Mouse (Mus musculus) megakaryocyte, adult 5-6 weeks (primary cell): Measurements from ENCODE around the gene St6gal1. TPM values are rescaled to one million over a fixed set of nuclear protein-coding genes. Genes with fewer than 3 reads are reported as not detected.
"Not testable (repeated sequence)": the region's sequence is repeated elsewhere in the genome, so short reads cannot be mapped to it uniquely, and the experiment has no call there.

Experiments
- ATAC-seq: 2 replicates; pipeline ENCODE4 v1.8.0; 2016; ENCODE audit warnings: mild to moderate bottlenecking, inconsistent platforms; ENCODE audit not compliant: poor library complexity, severe bottlenecking
- total RNA-seq, 2 experiments: library from RNA; stranded (forward) in 1 of 2; stranded (reverse) in 1 of 2; fragments of 153-499, 151-499 nt in 1 of 2; fragments of 221-1000, 200-1000 nt in 1 of 2; gene quantifications; 2 replicates each; pipeline versions ENCODE4 v1.2.3 to v1.2.4; 2015 to 2017

Gene St6gal1
- 2.4 and 2.8 TPM in 2 replicates for total RNA-seq (2015)
- total RNA-seq (2017), result 2.3 and 3.3 TPM in 2 replicates

DNA sequence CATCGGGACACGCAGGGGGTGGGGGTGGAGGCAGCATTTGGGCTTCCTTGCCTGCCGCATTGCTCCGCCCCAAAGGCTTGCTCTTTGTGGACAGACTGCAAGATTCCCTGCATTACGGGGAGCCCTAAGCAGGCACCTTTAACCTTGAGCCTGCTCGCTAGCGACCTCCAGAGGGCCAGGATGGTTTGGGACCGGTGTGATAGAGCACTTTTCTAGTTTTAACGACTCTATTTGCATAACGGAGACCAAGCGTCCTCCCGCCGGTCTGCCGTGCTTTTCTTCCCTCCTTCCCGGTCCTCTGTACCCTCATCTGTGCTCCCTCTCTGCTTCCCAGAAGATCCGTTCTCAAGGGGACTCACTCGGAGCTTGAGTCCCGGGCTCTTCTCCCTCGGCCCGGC, at the start of gene St6gal1:
Gene St6gal1, plus strand, starts transcription at position 70 of the 398 bp plus-strand sequence.
- ATAC-seq, result peak; percentile 75

DNA sequence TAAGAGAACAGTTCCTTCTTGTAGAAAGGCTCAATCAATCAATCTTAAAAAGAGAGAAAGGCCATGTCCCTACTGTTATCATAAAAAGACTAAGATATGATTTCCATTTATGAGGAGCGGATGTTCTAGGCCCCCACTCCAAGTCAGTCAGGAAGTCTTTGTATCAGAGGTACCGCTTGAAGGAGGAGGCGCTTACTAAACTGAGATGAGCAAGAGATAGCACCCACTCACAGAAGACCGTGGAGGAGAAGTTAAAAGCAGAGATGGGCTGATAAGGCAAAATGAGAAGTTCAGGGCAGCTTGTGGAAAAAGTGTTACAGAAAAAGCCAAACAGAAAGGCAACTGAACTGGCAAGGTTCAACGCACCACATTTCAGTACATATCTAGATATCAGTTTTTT, 49.7 kb upstream of the St6gal1 start:
- ATAC-seq, result peak; percentile 89

DNA sequence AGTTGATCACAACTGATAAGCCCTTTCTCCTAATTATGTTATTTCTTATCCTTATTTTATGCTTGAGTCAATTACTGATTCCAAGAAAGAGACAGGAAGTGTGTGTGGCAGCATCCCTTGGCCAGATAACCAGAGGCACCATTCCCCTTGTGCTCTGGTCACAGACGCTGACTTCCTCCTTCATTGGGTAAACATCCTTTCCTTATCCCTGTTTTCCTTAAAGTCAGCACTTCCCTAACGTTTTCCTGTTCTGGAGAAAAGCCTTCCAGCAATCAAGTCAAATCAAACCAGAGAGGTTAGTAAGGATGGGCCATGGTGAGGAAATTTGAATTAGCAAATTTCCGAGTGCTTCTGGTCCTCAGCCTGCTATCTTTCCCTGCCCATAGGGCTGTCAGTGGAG, 48.6 kb upstream of the St6gal1 start:
- no peak for ATAC-seq

DNA sequence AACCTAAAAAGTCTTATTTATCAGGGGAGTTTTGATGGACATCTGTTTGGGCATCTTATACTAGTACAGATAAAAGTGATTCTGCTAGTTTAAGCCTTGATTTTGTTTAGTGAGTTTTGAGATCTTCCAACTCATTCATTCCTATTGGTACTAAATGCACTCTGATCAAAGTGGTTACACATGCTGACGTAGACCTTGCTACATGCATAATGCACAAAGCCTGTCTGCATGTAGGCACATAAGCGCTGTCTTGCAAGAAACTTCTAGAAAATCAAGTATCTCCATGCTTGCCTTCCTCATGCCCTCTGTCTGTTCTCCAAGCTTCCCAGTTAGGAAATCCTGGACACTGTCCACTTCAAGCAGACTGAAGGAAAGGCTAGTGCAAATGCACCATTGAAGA, 46.7 kb upstream of the St6gal1 start:
- no peak for ATAC-seq

DNA sequence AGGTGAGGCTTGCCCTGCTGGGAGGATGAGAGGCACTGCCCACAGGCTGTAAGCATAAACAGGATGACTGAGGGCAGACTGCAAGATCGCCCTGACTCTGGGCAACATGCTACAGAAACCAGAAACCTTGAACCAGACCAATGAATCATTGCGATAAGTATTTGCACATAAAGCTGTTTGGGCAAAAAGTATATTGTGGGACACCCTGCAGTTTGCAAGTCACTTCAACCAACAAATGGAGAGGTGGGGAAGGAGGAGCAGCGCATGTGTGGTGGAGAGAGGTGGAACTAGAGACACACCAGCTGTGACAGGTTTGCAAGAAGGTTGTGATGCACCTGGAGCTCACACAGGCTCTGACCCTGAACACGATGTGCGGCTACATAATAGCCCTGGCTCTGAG, 45.7 kb upstream of the St6gal1 start:
- ATAC-seq, result no peak

DNA sequence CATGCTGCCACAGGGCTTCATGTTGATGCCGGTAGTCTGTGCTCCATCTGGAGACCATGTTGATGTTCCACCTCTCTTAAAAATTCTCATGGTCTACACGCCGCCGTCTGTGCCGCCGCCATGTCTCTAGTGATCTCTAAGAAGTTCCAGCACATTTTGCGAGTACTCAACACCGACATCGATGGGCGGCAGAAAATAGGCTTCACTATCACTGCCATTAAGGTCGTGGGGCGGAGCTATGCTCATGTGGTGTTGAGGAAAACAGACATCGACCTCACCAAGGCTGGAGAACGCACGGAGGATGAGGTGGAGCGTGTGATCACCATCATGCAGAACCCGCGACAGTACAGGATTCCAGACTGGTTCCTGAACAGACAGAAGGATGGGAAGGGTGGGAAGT, 45.1 kb upstream of the St6gal1 start:
- not testable (repeated sequence) for ATAC-seq

DNA sequence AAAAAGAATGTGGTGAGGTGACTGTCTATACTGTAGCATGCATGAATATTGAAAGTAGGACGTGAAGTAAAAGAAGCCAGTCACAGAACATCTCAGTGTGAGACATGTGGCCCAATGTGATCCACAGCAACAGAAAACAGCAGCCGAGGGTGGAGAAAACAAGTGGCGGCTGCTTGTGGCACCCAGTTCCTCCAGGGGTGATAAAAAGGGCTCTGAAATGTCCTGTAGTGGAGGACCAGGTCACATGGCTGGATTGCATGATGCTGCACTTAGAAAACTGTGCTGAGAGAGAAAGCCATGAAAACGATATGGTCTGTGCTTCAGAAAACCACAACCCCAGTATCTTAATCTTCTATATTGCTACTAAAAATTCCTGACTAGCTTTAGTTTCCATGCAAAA, 43.5 kb upstream of the St6gal1 start:
- peak; percentile 45 for ATAC-seq

DNA sequence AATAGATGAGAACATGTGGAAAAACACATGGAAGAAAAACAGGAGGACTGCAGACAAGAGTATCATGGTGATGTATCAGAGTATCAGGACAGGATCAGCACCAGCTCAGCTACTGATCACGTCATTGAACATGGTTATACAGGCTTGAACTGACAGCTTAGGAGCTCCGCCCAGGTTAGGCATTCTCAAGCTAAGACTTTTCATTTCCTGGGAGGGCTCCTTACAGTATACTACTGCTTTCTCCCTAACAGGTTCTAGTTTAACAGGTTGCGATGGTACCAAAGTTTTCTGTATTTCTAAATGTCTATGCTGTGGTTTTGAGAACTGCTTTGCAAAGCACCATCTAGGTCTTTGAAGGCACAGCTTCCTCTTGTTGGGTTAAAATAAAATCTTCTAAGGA, 43.1 kb upstream of the St6gal1 start:
- ATAC-seq, result peak; percentile 67

DNA sequence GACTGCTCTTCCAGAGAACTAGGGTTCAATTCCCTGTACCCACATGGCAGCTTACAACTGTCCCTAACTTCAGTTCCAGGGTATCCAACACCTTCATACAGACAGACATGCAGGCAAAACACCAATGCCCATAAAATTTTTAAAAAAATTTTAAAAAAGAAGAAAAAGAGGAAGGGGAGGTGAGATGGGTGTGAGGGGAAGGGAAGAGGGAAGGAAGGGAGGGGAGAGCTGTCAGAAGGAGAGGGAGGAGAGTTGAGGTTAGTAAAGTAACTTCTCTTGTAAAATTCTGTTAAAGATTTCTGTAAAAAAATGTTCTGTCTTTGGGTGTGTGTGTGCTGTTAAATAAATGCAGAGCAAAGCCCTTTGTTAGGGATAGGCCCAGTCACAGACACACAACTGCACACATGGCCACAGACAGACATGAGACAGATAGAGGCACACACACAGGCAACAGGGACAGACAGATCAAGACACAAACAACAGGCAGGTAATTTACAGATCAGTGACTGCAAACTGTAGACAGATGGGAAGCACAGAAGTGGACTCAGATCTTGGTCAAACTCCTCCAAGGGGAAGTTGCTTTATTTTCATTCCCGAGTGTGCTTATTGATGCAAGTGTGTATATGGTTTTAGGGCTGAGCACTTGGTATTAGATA, 42.5 kb upstream of the St6gal1 start:
- peak; percentile 47 for ATAC-seq

DNA sequence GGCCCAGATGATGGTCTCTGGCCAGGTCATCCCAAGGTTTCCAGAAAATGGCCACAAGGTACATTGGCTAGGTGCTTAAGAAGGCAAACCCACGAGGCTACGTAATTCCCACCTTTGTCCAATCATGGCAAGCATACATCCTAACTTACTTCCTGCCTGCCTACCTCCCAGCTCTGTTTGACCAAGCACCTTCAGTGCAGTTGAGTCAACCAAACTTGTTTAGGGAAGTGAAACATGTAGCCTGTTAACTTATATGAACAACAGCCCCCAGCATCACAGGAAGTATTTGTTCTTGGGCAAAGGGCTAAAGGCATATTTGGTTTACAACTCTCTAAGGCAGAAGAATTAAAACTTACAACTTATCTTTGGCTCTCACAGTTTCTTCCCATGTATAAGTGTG, 38.7 kb upstream of the St6gal1 start:
- peak; percentile 39; the same call in 1 of the 2 replicates for ATAC-seq

DNA sequence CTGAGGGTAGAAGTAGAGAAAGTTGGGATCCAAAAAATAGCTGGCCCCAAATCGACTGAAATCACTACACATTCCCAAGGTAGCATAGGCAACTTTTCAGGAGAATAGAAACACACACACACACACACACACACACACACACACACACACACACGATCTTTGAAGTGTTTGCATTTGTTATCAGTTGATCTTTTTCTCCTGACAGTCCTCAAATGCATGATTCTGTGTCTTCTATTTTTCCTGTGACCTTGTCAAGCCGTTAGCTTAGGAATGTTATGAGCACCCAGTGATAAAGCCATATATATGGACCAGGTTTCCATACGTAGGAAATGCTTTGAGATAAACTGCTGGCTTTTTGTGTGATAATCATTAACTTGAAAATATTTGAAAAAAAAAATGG, 38.1 kb upstream of the St6gal1 start:
- no peak for ATAC-seq

DNA sequence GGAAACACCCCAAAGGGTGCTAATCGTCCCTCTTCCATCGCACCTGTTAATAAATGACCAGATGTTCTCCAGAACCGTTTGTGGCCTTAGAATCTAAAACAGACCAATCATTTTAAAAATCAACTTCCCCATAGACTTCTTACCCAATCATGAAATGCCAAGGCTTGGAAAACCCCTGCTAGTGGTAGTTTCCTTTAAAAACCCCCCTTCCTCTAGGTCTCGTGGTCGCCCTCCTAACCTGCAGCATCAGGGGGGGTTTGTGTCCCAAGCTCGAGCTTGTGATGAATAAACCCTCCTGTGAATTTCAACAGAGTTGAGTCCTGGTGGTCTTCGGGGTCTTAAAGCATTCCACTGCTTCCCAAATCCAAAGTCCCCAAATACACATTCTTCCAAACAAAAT, 36.6 kb upstream of the St6gal1 start:
- ATAC-seq, result no peak

DNA sequence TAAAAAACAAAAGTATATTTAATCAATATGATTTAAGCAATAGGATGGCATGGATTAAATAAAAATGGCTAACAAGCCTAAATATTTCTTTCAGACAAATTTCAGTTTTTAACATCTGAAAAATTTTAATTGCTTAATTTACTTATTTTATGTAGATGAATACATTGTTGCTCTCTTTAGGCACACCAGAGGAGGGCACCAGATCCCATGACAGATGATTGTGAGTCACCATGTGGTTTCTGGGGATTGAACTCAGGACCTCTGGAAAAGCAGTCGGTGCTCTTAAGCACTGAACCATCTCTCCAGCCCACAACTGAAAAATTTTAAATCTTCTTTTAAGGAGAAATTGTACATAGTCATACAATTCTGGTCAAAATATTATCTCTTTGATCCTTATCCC, 34.9 kb upstream of the St6gal1 start:
- ATAC-seq, result no peak

DNA sequence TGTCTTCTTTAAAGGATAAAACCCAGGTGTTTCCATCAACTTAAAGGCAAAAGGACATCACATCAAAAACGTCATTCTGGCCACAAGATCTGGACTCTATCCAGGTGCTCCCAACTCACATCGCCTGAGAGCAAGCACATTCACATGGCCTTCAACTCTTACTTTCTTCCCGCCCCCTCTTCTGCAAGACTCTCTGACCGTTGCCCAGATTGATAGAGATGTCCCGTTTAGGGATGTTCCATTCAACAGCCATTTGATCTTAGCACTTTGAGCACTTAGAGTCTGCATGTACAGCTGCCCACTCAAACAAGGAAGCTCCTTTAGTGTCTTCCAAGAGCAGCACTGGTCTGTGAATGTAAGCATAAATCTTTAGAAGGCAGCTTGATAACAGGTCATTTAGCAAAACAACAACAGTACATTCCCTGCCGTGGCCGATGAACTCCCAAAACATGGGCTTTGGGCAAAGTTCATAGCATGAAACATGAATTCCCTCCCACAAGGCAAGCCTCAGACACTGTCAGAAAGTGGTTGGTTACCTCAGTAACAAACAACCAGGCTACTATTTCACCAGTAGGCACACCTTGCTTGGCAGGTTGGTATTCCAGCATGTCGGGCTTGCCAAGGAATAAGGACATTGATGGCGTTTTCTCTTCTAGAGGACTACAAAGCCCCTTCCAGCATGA, 32.8 kb upstream of the St6gal1 start:
- no peak for ATAC-seq

DNA sequence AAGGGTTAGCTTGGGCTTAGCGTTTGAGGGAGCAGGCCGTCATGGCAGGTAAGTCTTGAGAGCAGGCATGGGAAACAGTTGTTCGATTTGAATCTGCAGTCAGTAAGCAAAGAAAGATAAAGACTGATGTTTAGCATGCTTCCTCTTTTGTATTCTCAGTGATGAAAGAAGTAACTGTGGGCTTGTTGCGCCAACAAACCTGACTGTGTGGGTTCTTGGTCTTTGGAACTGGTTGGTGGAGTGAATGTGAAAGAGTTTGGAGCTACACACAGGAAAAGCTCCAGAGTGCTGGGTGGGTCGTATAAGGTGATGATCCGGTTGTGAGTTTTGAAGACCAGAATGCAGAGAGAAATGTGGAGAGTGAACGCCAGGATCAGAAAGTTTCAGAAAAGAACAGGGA, 28.9 kb upstream of the St6gal1 start:
- ATAC-seq, result peak; percentile 93

DNA sequence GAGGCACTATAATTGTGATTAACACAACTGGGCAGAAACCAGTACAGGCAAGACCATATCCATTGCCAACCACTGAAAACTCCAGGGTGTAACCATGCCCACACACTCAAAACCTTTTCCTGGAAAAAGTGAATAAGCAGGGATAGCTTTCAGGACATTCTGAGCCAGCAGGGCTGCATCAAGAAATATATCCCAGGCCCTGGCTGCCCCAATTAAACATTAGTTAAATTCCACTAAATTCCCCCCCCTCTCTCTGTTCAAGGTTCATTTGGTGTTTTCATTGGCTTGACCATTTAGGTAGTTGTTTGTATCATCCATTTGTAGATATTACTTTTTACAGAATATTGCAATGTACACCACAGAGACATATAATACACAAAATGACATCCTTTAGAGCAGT, 28.2 kb upstream of the St6gal1 start:
- no peak for ATAC-seq

DNA sequence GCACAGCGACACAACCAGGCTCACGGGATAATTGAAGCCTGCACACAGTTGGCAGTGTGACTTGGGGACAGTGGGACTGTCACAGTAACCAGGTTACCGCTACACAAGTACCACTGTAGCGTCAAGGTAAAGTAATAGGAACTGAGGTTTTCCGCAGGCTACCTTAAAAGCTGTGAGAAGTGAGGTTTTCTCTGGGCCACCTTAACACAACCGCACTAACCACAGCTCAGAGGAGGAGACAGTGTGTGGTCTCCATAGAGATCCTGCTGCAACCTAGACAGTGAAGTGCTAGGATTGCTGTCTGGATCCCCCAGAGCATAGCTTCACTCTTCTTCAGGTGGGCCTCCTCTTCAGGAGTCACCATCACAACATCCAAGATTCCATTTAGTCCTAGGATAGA, 27.7 kb upstream of the St6gal1 start:
- peak; percentile 27; the same call in 1 of the 2 replicates for ATAC-seq

DNA sequence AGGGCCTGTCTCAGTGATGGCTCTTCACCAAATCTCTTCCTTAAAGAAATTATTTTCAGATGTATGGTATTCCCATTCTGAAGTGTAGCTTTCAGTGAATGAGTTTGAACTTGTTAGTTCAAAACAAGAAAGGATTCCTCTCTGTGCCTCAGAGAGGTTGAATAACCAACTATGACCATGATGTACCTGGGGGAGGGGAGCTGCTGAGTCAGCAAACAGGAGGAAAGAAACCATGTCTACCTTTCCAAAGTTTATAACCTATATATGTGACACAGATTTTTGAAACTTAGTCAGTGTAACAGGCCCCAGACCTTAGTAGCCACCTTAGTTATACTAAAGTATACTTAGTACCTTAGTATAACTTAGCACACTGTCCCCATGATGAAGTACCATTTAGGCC, 23.0 kb upstream of the St6gal1 start:
- ATAC-seq, result no peak

DNA sequence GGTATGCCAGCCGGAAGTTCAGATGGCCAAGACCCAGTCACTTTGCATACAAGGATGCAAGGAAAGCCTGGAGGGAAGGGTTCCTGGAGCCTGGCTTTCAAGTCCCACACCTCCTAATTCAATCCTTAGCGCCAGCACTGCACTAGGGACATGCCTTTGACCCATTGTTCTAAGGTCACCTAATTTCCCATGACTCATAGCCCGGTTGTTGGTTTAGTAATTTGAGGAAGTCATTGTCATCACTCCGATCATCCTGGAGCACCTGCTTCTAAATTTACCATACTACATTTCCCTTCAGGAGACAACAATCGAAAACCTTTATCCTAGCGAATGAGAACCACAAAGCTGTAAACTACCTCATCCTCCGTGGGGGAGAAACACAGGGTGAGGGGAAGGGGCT, 10.2 kb upstream of the St6gal1 start:
- ATAC-seq, result no peak; the same call in 1 of the 2 replicates

DNA sequence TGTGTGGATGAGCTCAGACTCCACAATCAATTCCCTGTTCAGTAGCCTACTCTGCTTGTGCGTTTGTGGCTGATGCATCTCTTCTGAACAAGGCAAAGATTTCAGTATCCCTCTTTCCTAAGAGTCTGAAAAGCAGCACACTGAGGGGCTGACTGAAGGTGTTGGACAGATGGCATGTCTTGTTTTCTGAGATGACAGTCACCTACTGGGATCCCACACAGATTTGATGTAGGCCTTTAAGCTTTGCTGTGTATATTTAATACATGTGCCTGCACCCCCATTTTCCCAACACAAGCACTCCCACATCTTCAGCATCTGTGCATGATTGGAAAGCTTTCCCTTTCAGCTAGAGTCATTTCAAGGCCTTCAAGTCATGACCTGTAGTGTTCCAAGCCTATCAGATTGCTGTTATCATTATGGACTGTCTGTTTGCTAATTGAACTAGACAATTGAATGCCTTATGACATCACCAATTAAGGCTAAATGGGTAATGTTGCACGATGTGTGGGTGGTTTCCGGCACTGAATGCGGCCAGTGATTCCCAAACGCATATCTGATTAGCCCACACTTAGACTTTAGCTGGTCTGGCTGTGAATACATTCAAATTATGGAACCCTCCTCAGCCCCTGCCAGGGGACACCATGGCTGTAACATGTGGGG, 9.2 kb upstream of the St6gal1 start:
- ATAC-seq, result no peak

DNA sequence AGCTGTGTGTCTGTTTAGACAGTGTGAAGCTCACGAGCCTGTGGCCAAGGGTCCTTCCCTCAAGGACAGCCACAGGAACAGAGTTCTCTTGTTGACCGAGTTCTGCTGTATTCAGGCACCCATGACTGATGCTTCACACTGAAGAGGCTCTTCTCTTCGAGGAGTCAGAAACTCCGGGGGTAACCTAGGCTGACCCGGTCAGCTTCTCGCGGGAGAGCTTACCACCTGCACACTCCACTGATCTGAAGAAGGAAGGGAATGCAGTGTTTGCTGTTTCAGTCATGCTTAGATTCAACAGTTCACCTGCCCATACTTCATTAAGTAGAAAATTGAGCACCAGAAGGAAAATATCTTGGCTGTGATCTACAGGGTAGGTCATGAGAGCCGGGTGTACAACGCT, 8.2 kb upstream of the St6gal1 start:
- ATAC-seq, result no peak

DNA sequence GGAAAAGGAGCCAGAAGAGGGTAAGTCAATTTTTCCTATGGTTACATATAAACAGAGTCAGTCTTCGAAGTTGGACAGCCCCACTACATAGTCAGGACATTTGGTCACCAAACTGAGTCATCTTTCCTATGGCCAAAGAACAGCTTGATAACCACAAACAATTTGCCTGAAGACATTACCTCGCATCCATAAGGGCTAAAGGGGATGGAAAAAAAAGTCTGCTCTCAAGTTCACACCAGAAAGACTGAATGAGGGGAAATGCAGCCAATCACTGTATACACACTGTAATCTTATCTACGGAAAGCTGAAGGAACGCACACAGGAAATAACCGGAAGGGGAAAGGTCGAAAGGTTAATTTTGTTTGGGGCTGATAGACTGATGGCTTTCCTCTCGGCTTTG, 6.2 kb upstream of the St6gal1 start:
- ATAC-seq, result no peak
